Mouse (Mus musculus): ENCODE measurements around the gene Polr3b. TPM values are rescaled to one million over a fixed set of nuclear protein-coding genes. Genes with fewer than 3 reads are reported as not detected.

Polr3b gene
- total RNA-seq, 4 experiments from 2014 or later, result 14.6 to 17.5 (median 15.9) TPM

- no peak for DNase-seq (ENCODE audit: low spot score in 2 of 2)
Observed at GRCm38 (mm10) chr10:84707752-84708530, 85.8 kb downstream of the Polr3b start.

GRCm38 (mm10) chr10:84710192-84710591 lies 88.1 kb downstream of the Polr3b start:
- no peak for DNase-seq (ENCODE audit: low spot score in 2 of 2)

GRCm38 (mm10) chr10:84710827-84711226 lies 88.7 kb downstream of the Polr3b start:
- no peak for DNase-seq (ENCODE audit: low spot score in 2 of 2)

GRCm38 (mm10) chr10:84711479-84711878 lies 89.4 kb downstream of the Polr3b start:
- no peak for DNase-seq (ENCODE audit: low spot score in 2 of 2)

- DNase-seq (ENCODE audit: low spot score in 2 of 2), result no peak
Observed at GRCm38 (mm10) chr10:84711940-84712339, 89.8 kb downstream of the Polr3b start.

- DNase-seq (ENCODE audit: low spot score in 2 of 2), result no peak
Observed at GRCm38 (mm10) chr10:84712532-84712931, 90.4 kb downstream of the Polr3b start.

GRCm38 (mm10) chr10:84713043-84713442 lies 91.0 kb downstream of the Polr3b start:
- no peak for DNase-seq (ENCODE audit: low spot score in 2 of 2)

GRCm38 (mm10) chr10:84715639-84716038 lies 93.5 kb downstream of the Polr3b start:
- DNase-seq (ENCODE audit: low spot score in 2 of 2), result no peak

GRCm38 (mm10) chr10:84716581-84716980 lies 94.5 kb downstream of the Polr3b start:
- DNase-seq (ENCODE audit: low spot score in 2 of 2), result no peak

GRCm38 (mm10) chr10:84722711-84723110 lies 100.6 kb downstream of the Polr3b start:
- DNase-seq (ENCODE audit: low spot score in 2 of 2), result no peak

GRCm38 (mm10) chr10:84727005-84727404 lies 104.9 kb downstream of the Polr3b start:
- DNase-seq (ENCODE audit: low spot score in 2 of 2), result no peak

GRCm38 (mm10) chr10:84727760-84728159 lies 105.7 kb downstream of the Polr3b start:
- DNase-seq (ENCODE audit: low spot score in 2 of 2), result no peak

- DNase-seq (ENCODE audit: low spot score in 2 of 2), result no peak
Observed at GRCm38 (mm10) chr10:84730078-84730477, 108.0 kb downstream of the Polr3b start.

- DNase-seq (ENCODE audit: low spot score in 2 of 2), result no peak
Observed at GRCm38 (mm10) chr10:84730956-84731355, 108.9 kb downstream of the Polr3b start.

- no peak for DNase-seq (ENCODE audit: low spot score in 2 of 2)
Observed at GRCm38 (mm10) chr10:84733511-84733910, 111.4 kb downstream of the Polr3b start.

- DNase-seq (ENCODE audit: low spot score in 2 of 2), result no peak
Observed at GRCm38 (mm10) chr10:84754851-84755785, 133.0 kb downstream of the Polr3b start.

- DNase-seq (ENCODE audit: low spot score in 2 of 2), result no peak
Observed at GRCm38 (mm10) chr10:84755786-84756203, 133.7 kb downstream of the Polr3b start, which contains the start of gene Rfx4. Gene Rfx4, plus strand, starts transcription at chr10:84756062.

- no peak for DNase-seq (ENCODE audit: low spot score in 2 of 2)
Observed at GRCm38 (mm10) chr10:84756435-84757095, 134.5 kb downstream of the Polr3b start.

GRCm38 (mm10) chr10:84757426-84758199 lies 135.5 kb downstream of the Polr3b start:
- no peak for DNase-seq (ENCODE audit: low spot score in 2 of 2)

GRCm38 (mm10) chr10:84758200-84758468 lies 136.0 kb downstream of the Polr3b start:
- DNase-seq (ENCODE audit: low spot score in 2 of 2), result no peak

Measured in layer of hippocampus, adult 8-10 months (tissue).